Comparison of ENCODE assay signal across 8 mouse cellular contexts in genomic region chr11:40692511-40693365, GRCm38 (mm10). TPM values are rescaled to one million over a fixed set of nuclear protein-coding genes. Genes with fewer than 3 reads are reported as not detected.
DNase-seq lines count a peak whose midpoint lies in the region; ATAC-seq and TF ChIP-seq lines count a peak whose summit lies in the region.

No protein-coding gene starts in this region.

- H3K36me3 ChIP-seq in G1E (replicated peaks), result peaks cover 25% of the 10 kb centered on the region
- no peaks in the 10 kb centered on the region for H3K36me3 ChIP-seq in forebrain, postnatal 0 days (ENCODE audit: insufficient read depth)
- no peaks in the 10 kb centered on the region for H3K36me3 ChIP-seq in lung, embryonic 16.5 days (ENCODE audit: control insufficient read depth, insufficient read depth, low read length)

- peak overlapping the region; percentile 68 for H3K9ac ChIP-seq in forebrain, postnatal 0 days
- H3K9ac ChIP-seq in lung, embryonic 16.5 days (ENCODE audit: low read length), result peak overlapping the region; percentile 80

- H3K9me3 ChIP-seq in G1E (replicated peaks), result no peaks in the 10 kb centered on the region
- no peaks in the 10 kb centered on the region for H3K9me3 ChIP-seq in forebrain, postnatal 0 days (ENCODE audit: low read length)
- H3K9me3 ChIP-seq in lung, embryonic 16.5 days (ENCODE audit: control insufficient read depth, low read length), result no peaks in the 10 kb centered on the region

- peak overlapping the region; percentile 94 for H3K4me3 ChIP-seq in G1E (ENCODE audit: low read depth, low read length)
- peak overlapping the region; percentile 78 for H3K4me3 ChIP-seq in forebrain, postnatal 0 days (ENCODE audit: low read depth, low read length)
- peak overlapping the region; percentile 92 for H3K4me3 ChIP-seq in lung, embryonic 16.5 days (ENCODE audit: low read length)

- peaks cover 27% of the 10 kb centered on the region for H3K4me1 ChIP-seq in G1E (ENCODE audit: insufficient read depth, low read depth, low read length)
- H3K4me1 ChIP-seq in forebrain, postnatal 0 days (ENCODE audit: insufficient read depth), result peaks cover 7% of the 10 kb centered on the region
- peaks cover 19% of the 10 kb centered on the region for H3K4me1 ChIP-seq in lung, embryonic 16.5 days (replicated peaks; ENCODE audit: control insufficient read depth, insufficient read depth, low read length)

- peak; percentile 74 for ATAC-seq in G1E (ENCODE audit: extremely low read depth, insufficient number of reproducible peaks, low FRiP score, poor library complexity, severe bottlenecking)
- peak; percentile 98 for ATAC-seq in forebrain, postnatal 0 days
- ATAC-seq in hematopoietic stem cell, adult 5-6 weeks (replicated peaks in 1 of 2; ENCODE audit: insufficient read depth in 1 of 2, low FRiP score in 2 of 2, low TSS enrichment in 1 of 2, low read depth in 1 of 2, poor library complexity in 2 of 2, severe bottlenecking in 2 of 2), result peak; percentile 86 to 88
- ATAC-seq in lung, embryonic 16.5 days (ENCODE audit: low read depth), result peak; percentile 96

- H3K27me3 ChIP-seq in G1E (ENCODE audit: insufficient read depth, low read length), result no peaks in the 10 kb centered on the region
- no peaks in the 10 kb centered on the region for H3K27me3 ChIP-seq in forebrain, postnatal 0 days (ENCODE audit: insufficient read depth, low read length)
- H3K27me3 ChIP-seq in lung, embryonic 16.5 days (ENCODE audit: control insufficient read depth, insufficient read depth, low read depth, low read length), result no peaks in the 10 kb centered on the region

- peak overlapping the region; percentile 80 for H3K4me2 ChIP-seq in forebrain, postnatal 0 days (ENCODE audit: low read depth)
- H3K4me2 ChIP-seq in lung, embryonic 16.5 days (ENCODE audit: low read depth, low read length), result peak overlapping the region; percentile 90

- TF ChIP-seq CTCF in G1E (IDR thresholded peaks at IDR 0.05; ENCODE audit: low read depth, low read length), result no peak
- TF ChIP-seq CTCF in forebrain, postnatal 0 days (IDR thresholded peaks at IDR 0.05; ENCODE audit: low read depth), result no peak

- 1% methylated on average over 35 of the region's 36 CpGs for WGBS in forebrain, postnatal 0 days
- WGBS in lung, embryonic 16.5 days, result under 1% methylated on average over 36 of the region's 36 CpGs

- peak overlapping the region; percentile 74 for H3K27ac ChIP-seq in forebrain, postnatal 0 days (ENCODE audit: low read depth, low read length)
- peak overlapping the region; percentile 98 for H3K27ac ChIP-seq in lung, embryonic 16.5 days (ENCODE audit: low read length)

- peak; percentile 97 for DNase-seq in G1E (ENCODE audit: low spot score)
- DNase-seq in cerebellum, adult 18-20 months, result peak; percentile 94 to 95
- DNase-seq in forebrain, postnatal 0 days, result peak; percentile 94
- peak; percentile 71 for DNase-seq in layer of hippocampus, adult 9-10 months (ENCODE audit: low spot score)
- DNase-seq in ovary, postnatal 10 days (ENCODE audit: low spot score), result peak; percentile 92
- DNase-seq in thymus, postnatal 10 days (ENCODE audit: low spot score in 2 of 2), result peak; percentile 92 to 93

RNA-seq across cellular contexts. Expression of gene Mat2b, which starts 2.3 kb away (rescaled TPM):
- total RNA-seq in G1E (2014; fragmentation: Nextera tagmentation) (55.2 and 61.8 TPM in 2 replicates), G1E (2017) (135 TPM in 2 replicates)
- 49.8 and 55.0 TPM in 2 replicates for polyA plus RNA-seq in G1E (2012)
- 59.6 and 71.1 TPM in 2 replicates for total RNA-seq in forebrain, postnatal 0 days (2014; rRNA removed)
- polyA plus RNA-seq in forebrain, postnatal 0 days (2015; fragmentation: Nextera tagmentation; extraction: Ambion mirVana), result 61.6 and 70.4 TPM in 2 replicates
- total RNA-seq in hematopoietic stem cell, adult 5-6 weeks (2017), result 110 and 112 TPM in 2 replicates
- 99.4 and 106 TPM in 2 replicates for polyA plus RNA-seq in lung, embryonic 16.5 days (2015; fragmentation: Nextera tagmentation; extraction: Ambion mirVana)

RNA-seq across cellular contexts. Expression of gene Hmmr, which starts 40.5 kb away (rescaled TPM):
- total RNA-seq in G1E (2014; fragmentation: Nextera tagmentation) (186 and 202 TPM in 2 replicates), G1E (2017) (79.4 and 99.2 TPM in 2 replicates)
- 2.1 and 2.8 TPM in 2 replicates for polyA plus RNA-seq in G1E (2012)
- 3.0 and 6.4 TPM in 2 replicates for total RNA-seq in forebrain, postnatal 0 days (2014; rRNA removed)
- polyA plus RNA-seq in forebrain, postnatal 0 days (2015; fragmentation: Nextera tagmentation; extraction: Ambion mirVana), result 4.3 and 4.6 TPM in 2 replicates
- total RNA-seq in hematopoietic stem cell, adult 5-6 weeks (2017), result 50.0 and 72.0 TPM in 2 replicates
- polyA plus RNA-seq in lung, embryonic 16.5 days (2015; fragmentation: Nextera tagmentation; extraction: Ambion mirVana), result 53.2 and 55.1 TPM in 2 replicates

RNA-seq across cellular contexts. Expression of gene Nudcd2, which starts 40.7 kb away (rescaled TPM):
- total RNA-seq in G1E (2014; fragmentation: Nextera tagmentation) (129 and 133 TPM in 2 replicates), G1E (2017) (183 and 211 TPM in 2 replicates)
- polyA plus RNA-seq in G1E (2012), result 54.0 and 55.1 TPM in 2 replicates
- 29.0 and 29.5 TPM in 2 replicates for total RNA-seq in forebrain, postnatal 0 days (2014; rRNA removed)
- 50.5 and 56.3 TPM in 2 replicates for polyA plus RNA-seq in forebrain, postnatal 0 days (2015; fragmentation: Nextera tagmentation; extraction: Ambion mirVana)
- total RNA-seq in hematopoietic stem cell, adult 5-6 weeks (2017), result 112 and 142 TPM in 2 replicates
- 129 and 137 TPM in 2 replicates for polyA plus RNA-seq in lung, embryonic 16.5 days (2015; fragmentation: Nextera tagmentation; extraction: Ambion mirVana)

Comparison
In these comparisons a context has a peak if more than half of its experiments do, and no peak if none do; other contexts are left out.
1. Peak in every context shown above with its lines: DNase-seq, ATAC-seq, H3K4me3 ChIP-seq and H3K27ac ChIP-seq.